Mouse (Mus musculus) lung, postnatal 0 days (tissue): ENCODE results near the gene Pnkd.

Experiments
- CTCF ChIP-seq: IDR thresholded peaks from 2 replicates; pipeline ENCODE4 v1.5.1; 2016; ENCODE audit warnings: antibody characterized with exemption, mild to moderate bottlenecking
- EP300 ChIP-seq: IDR thresholded peaks from 2 replicates; pipeline ENCODE4 v1.6.1; 2016; ENCODE audit warnings: antibody characterized with exemption, mild to moderate bottlenecking, control low read depth

DNA sequence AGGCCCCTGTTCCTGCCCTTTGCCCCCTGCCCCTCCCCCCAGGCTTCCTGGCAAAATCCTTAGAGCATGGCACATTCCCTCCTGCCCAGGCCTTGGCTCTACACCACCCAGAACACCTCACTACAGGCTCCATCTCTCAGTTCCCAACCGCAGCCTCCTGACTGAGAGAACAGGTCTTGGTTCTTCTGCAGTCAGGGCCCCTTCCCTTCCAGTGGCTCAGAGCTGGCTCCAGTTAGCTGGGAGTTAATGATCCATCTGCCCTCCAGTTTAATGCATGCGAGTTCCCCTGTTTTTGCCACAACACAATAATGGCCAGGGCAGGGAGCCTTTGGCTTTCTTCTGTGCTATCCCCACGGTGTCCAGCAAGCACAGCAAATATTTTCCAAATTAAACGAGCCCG lies 58.4 kb downstream of the Pnkd start:
- TF ChIP-seq CTCF (no peak), EP300 (no peak)
